In the genomic region with DNA sequence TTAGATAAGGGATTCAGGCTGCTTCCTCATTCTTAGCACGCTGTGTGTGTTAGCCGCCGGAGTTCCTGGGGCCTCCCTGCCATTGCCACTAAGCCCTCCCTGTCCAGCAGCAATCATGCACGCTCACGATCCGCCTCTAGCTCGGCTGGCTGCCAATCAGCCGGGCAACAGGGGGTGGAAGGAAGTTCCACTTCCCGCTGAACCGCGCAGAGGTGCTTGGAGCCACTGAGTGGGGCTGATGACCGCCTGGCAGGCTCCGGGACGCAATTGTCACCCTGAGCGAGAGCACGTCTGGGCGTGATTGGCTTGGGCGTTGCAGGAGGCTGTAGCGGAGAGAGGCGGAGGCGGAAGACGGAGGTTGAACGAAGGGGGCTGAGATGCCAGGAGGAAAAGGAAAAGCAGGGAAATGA, we compare ENCODE assay signal across 8 mouse cellular contexts. TPM values are rescaled to one million over a fixed set of nuclear protein-coding genes. Genes with fewer than 3 reads are reported as not detected.
A peak's percentile ranks its signal among the peaks of the same experiment; 100 is the strongest.
DNase-seq lines count a peak whose midpoint lies in the region; ATAC-seq lines count a peak whose summit lies in the region.

No protein-coding gene starts in this region.

- DNase-seq in R1 (ENCODE audit: low read depth, low spot score) = peak; percentile 70
- DNase-seq in cerebellum, postnatal 36 days = peak; percentile 54 to 62
- DNase-seq in gastrocnemius, adult 18-20 months (ENCODE audit: low spot score) = peak; percentile 68
- peak; percentile 78 for DNase-seq in hindbrain, embryonic 14.5 days (ENCODE audit: low spot score)
- DNase-seq in layer of hippocampus, postnatal 25 days (ENCODE audit: extremely low spot score in 1 of 2, low spot score in 1 of 2) = peak; percentile 59 to 62
- peak; percentile 94 for DNase-seq in lung, postnatal 10 days
- peak; percentile 75 for DNase-seq in retina, embryonic 14.5 days (ENCODE audit: low spot score)
- peak; percentile 18 for DNase-seq in thymus, postnatal 25 days

- WGBS in hindbrain, embryonic 14.5 days = under 1% methylated on average over 23 of the region's 23 CpGs

- H3K9me3 ChIP-seq in hindbrain, embryonic 14.5 days (ENCODE audit: control insufficient read depth, low read length) = 0 out of 2 replicates have a peak, but pooled peaks cover 2% of the 10 kb centered on the region

- peak overlapping the region; percentile 85 for H3K4me2 ChIP-seq in hindbrain, embryonic 14.5 days (replicated peaks)

- H3K36me3 ChIP-seq in hindbrain, embryonic 14.5 days (replicated peaks; ENCODE audit: control insufficient read depth, insufficient read depth) = no peaks in the 10 kb centered on the region

- H3K9ac ChIP-seq in hindbrain, embryonic 14.5 days = peak overlapping the region; percentile 57

- no peaks in the 10 kb centered on the region for H3K27me3 ChIP-seq in hindbrain, embryonic 14.5 days (ENCODE audit: control insufficient read depth, insufficient read depth, low read length)

- peak overlapping the region; percentile 38 for H3K4me3 ChIP-seq in hindbrain, embryonic 14.5 days (replicated peaks; ENCODE audit: low read length)

- peaks cover 13% of the 10 kb centered on the region; the same call in 1 of the 2 replicates for H3K4me1 ChIP-seq in hindbrain, embryonic 14.5 days (replicated peaks; ENCODE audit: control insufficient read depth, insufficient read depth, low read length)

- peak overlapping the region; percentile 72 for H3K27ac ChIP-seq in hindbrain, embryonic 14.5 days

- ATAC-seq in hindbrain, embryonic 14.5 days (ENCODE audit: low FRiP score) = peak; percentile 86

RNA-seq across cellular contexts. Expression of gene Ccdc149, which starts 5.0 kb away (rescaled TPM):
- total RNA-seq in gastrocnemius, adult 18-20 months (2021) = 1 to 10 TPM in 1 of 2 experiments, under 1 TPM in 1; 0.68 to 1.3 TPM
- 14.6 and 14.7 TPM in 2 replicates for polyA plus RNA-seq in hindbrain, embryonic 14.5 days (2014; fragmentation: Nextera tagmentation; extraction: Ambion mirVana)
- 10 to 100 TPM; 62.1 to 64.5 TPM for total RNA-seq in layer of hippocampus, postnatal 25 days (2021)

Comparison
In these comparisons a context has a peak if more than half of its experiments do, and no peak if none do; other contexts are left out.
1. Peak in every context shown above with its lines: DNase-seq, ATAC-seq, H3K4me3 ChIP-seq and H3K27ac ChIP-seq.
2. DNase-seq: peak in every context shown above with its lines; median percentile 94 in lung, postnatal 10 days; 78 in hindbrain, embryonic 14.5 days; 75 in retina, embryonic 14.5 days; 70 in R1; 68 in gastrocnemius, adult 18-20 months; 60 in layer of hippocampus, postnatal 25 days; 58 in cerebellum, postnatal 36 days; 18 in thymus, postnatal 25 days.
3. RNA of gene Ccdc149, which starts 5.0 kb away (total RNA-seq): 62.1 to 64.5 TPM in layer of hippocampus, postnatal 25 days; 0.68 to 1.3 TPM in gastrocnemius, adult 18-20 months; every median in the first group is over 10 times any median in the second.